Mouse (Mus musculus): Measurements from ENCODE around the gene Dek.

- TF ChIP-seq POLR2A (IDR thresholded peaks at IDR 0.05; ENCODE audit: low read depth, low read length) (no peak), CTCF (conservative IDR thresholded peaks at IDR 0.05; ENCODE audit: insufficient read depth, insufficient read length, low read depth, low read length) (no peak)
Observed at GRCm38 (mm10) chr13:47050009-47050408, 56.0 kb downstream of the Dek start.

Data from kidney, adult 2 months (tissue).